Mouse (Mus musculus) MEL (cell line): Measurements from ENCODE around the gene Slc23a2.

Source experiments
- CTCF ChIP-seq, 3 experiments: IDR thresholded peaks in 2 of 3; conservative IDR thresholded peaks in 1 of 3; 2 replicates each; pipeline ENCODE4 v1.5.1; 2011 to 2012; ENCODE audit warnings: low read length in 3 of 3, low read depth in 2 of 3, mild to moderate bottlenecking in 2 of 3, improper control_type of control experiment in 1 of 3, inconsistent platforms in 1 of 3, mixed read lengths in 1 of 3, moderate library complexity in 1 of 3; ENCODE audit not compliant: control insufficient read depth in 1 of 3, insufficient read depth in 1 of 3, poor library complexity in 1 of 3, severe bottlenecking in 1 of 3
- E2F4 ChIP-seq: IDR thresholded peaks from 2 replicates; pipeline ENCODE4 v1.6.1; 2011; ENCODE audit warnings: low read depth, low read length, improper control_type of control experiment, borderline replicate concordance
- EP300 ChIP-seq, 2 experiments: IDR thresholded peaks; 2 replicates each; pipeline ENCODE4 v1.6.1; 2011; ENCODE audit warnings: improper control_type of control experiment in 2 of 2, low read length in 2 of 2, low read depth in 1 of 2, mild to moderate bottlenecking in 1 of 2
- ETS1 ChIP-seq: IDR thresholded peaks from 2 replicates; pipeline ENCODE4 v1.6.1; 2012; ENCODE audit warnings: low read depth, mild to moderate bottlenecking, inconsistent platforms, low read length, improper control_type of control experiment, moderate library complexity
- MAZ ChIP-seq: IDR thresholded peaks from 2 replicates; pipeline ENCODE4 v1.6.1; 2012; ENCODE audit warnings: low read depth, mild to moderate bottlenecking, inconsistent platforms, low read length, improper control_type of control experiment
- POLR2A ChIP-seq, 2 experiments: IDR thresholded peaks; 2 replicates each; pipeline ENCODE4 v1.6.1; 2011 to 2012; ENCODE audit warnings: low read length in 2 of 2, mild to moderate bottlenecking in 2 of 2, control low read depth in 1 of 2, improper control_type of control experiment in 1 of 2, low read depth in 1 of 2, moderate library complexity in 1 of 2; ENCODE audit not compliant: control insufficient read depth in 1 of 2, insufficient read depth in 1 of 2, poor library complexity in 1 of 2
- TCF12 ChIP-seq: IDR thresholded peaks from 2 replicates; pipeline ENCODE4 v1.6.1; 2014; ENCODE audit warnings: low read depth, mild to moderate bottlenecking, inconsistent platforms, low read length, improper control_type of control experiment, moderate library complexity
- USF1 ChIP-seq: IDR thresholded peaks from 2 replicates; pipeline ENCODE4 v1.6.1; 2014; ENCODE audit warnings: low read depth, mild to moderate bottlenecking, inconsistent platforms, low read length, improper control_type of control experiment, moderate library complexity
- ZC3H11A ChIP-seq: IDR thresholded peaks from 2 replicates; pipeline ENCODE4 v1.6.1; 2012; ENCODE audit warnings: low read depth, mild to moderate bottlenecking, inconsistent platforms, low read length, improper control_type of control experiment

- TF ChIP-seq CTCF (IDR thresholded peaks at IDR 0.05 in 2 of 3, conservative IDR thresholded peaks at IDR 0.05 in 1 of 3; ENCODE audit: control insufficient read depth in 1 of 3, insufficient read depth in 1 of 3, low read depth in 2 of 3, low read length in 3 of 3, poor library complexity in 1 of 3, severe bottlenecking in 1 of 3) (no peak), EP300 (IDR thresholded peaks at IDR 0.05; ENCODE audit: low read depth in 1 of 2, low read length in 2 of 2) (no peak), MAZ (no peak), TCF12 (no peak), ETS1 (no peak), POLR2A (IDR thresholded peaks at IDR 0.05; ENCODE audit: control insufficient read depth in 1 of 2, insufficient read depth in 1 of 2, low read depth in 1 of 2, low read length in 2 of 2, poor library complexity in 1 of 2) (no peak), ZC3H11A (no peak), E2F4 (no peak), USF1 (no peak)
Measured at GRCm38 (mm10) chr2:132118646-132119045, 26.3 kb downstream of the Slc23a2 start.
